Mouse (Mus musculus): ENCODE results near the gene Klhl31. TPM values are rescaled to one million over a fixed set of nuclear protein-coding genes. Genes with fewer than 3 reads are reported as not detected.
A peak's percentile ranks its signal among the peaks of the same experiment; 100 is the strongest.

Klhl31 gene
- polyA plus RNA-seq, 1 experiment = 0.99 TPM

- DNase-seq = no peak
- 85% methylated on average over 6 of the region's 6 CpGs for WGBS
- Histone ChIP-seq H3K4me1 (ENCODE audit: control insufficient read depth, insufficient read depth, low read length) (peaks cover 9% of the 10 kb centered on the region; the same call in 1 of the 2 replicates), H3K27me3 (replicated peaks; ENCODE audit: control insufficient read depth, insufficient read depth, low read length) (no peaks in the 10 kb centered on the region), H3K27ac (ENCODE audit: insufficient read depth, low read depth, low read length) (no peak overlapping the region), H3K36me3 (ENCODE audit: control insufficient read depth, insufficient read depth, low read length) (no peaks in the 10 kb centered on the region), H3K4me3 (ENCODE audit: insufficient read depth, low read depth, low read length) (no peak overlapping the region)
- TF ChIP-seq CTCF (conservative IDR thresholded peaks at IDR 0.05; ENCODE audit: insufficient read depth, insufficient read length, low read depth, low read length) = no peak
- no peak for TF ChIP-seq POLR2A (IDR thresholded peaks at IDR 0.05; ENCODE audit: low read depth, low read length)
Observed at GRCm38 (mm10) chr9:77670095-77670494, 33.8 kb downstream of the Klhl31 start.

DNA sequence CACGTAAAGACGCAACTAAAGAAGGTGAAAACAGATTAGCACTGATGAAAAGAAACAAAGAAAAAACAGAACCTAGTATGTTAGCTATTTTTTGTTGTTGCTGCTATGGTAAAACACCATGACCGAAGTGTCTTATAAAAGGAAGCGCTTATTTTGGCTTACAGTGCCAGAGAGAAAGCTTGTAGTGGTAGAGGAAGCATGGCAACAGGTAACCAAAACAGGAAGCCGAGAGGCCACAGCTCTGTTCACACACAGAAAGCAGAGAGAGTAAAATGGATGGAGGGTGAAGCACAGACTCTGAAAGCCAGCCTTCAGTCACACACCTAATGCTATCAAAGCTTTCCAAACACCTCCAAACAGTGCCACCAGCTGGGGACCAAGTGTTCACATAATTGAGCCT lies 34.7 kb downstream of the Klhl31 start:
- H3K4me1 ChIP-seq (ENCODE audit: control insufficient read depth, insufficient read depth, low read length) = peaks cover 9% of the 10 kb centered on the region; the same call in 1 of the 2 replicates
- no peaks in the 10 kb centered on the region for H3K27me3 ChIP-seq (replicated peaks; ENCODE audit: control insufficient read depth, insufficient read depth, low read length)
- no peak for TF ChIP-seq CTCF (conservative IDR thresholded peaks at IDR 0.05; ENCODE audit: insufficient read depth, insufficient read length, low read depth, low read length)
- no peak for TF ChIP-seq POLR2A (IDR thresholded peaks at IDR 0.05; ENCODE audit: low read depth, low read length)
- H3K27ac ChIP-seq (ENCODE audit: insufficient read depth, low read depth, low read length) = no peak overlapping the region
- no peak overlapping the region for H3K4me3 ChIP-seq (ENCODE audit: insufficient read depth, low read depth, low read length)
- DNase-seq = no peak
- WGBS = 94% methylated on average over 5 of the region's 5 CpGs
- H3K36me3 ChIP-seq (ENCODE audit: control insufficient read depth, insufficient read depth, low read length) = no peaks in the 10 kb centered on the region

DNA sequence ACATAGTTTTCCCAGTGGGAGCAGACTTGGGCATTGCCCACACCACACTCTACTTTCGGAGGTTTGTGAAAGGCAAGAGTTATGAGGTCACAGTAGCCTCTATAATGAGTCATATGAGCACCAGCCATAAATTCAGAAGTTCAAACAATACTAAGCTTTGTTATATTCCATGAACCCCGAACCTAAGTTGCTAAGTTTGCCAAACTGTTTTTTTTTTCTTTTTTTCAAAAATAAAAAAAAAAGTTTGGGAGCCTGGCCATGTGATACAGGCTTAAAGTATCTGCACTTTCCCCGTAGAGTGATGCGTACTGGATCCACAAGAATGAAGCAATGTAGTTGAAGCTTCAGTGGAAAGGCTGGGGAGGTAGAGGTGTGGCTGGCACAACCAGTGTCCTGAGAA lies 36.9 kb downstream of the Klhl31 start:
- H3K4me1 ChIP-seq (ENCODE audit: control insufficient read depth, insufficient read depth, low read length) = peaks cover 9% of the 10 kb centered on the region; the same call in 1 of the 2 replicates
- no peak for DNase-seq
- no peak overlapping the region for H3K27ac ChIP-seq (ENCODE audit: insufficient read depth, low read depth, low read length)
- no peaks in the 10 kb centered on the region for H3K36me3 ChIP-seq (ENCODE audit: control insufficient read depth, insufficient read depth, low read length)
- 75% methylated on average over 4 of the region's 4 CpGs for WGBS
- TF ChIP-seq CTCF (conservative IDR thresholded peaks at IDR 0.05; ENCODE audit: insufficient read depth, insufficient read length, low read depth, low read length) (no peak), POLR2A (IDR thresholded peaks at IDR 0.05; ENCODE audit: low read depth, low read length) (no peak)
- H3K27me3 ChIP-seq (replicated peaks; ENCODE audit: control insufficient read depth, insufficient read depth, low read length) = no peaks in the 10 kb centered on the region
- no peak overlapping the region for H3K4me3 ChIP-seq (ENCODE audit: insufficient read depth, low read depth, low read length)

GRCm38 (mm10) chr9:77673986-77674385 lies 37.7 kb downstream of the Klhl31 start:
- 26% methylated on average over 2 of the region's 2 CpGs for WGBS
- Histone ChIP-seq H3K4me1 (ENCODE audit: control insufficient read depth, insufficient read depth, low read length) (peaks cover 9% of the 10 kb centered on the region; the same call in 1 of the 2 replicates), H3K36me3 (ENCODE audit: control insufficient read depth, insufficient read depth, low read length) (no peaks in the 10 kb centered on the region), H3K4me3 (ENCODE audit: insufficient read depth, low read depth, low read length) (no peak overlapping the region), H3K27me3 (replicated peaks; ENCODE audit: control insufficient read depth, insufficient read depth, low read length) (no peaks in the 10 kb centered on the region), H3K27ac (ENCODE audit: insufficient read depth, low read depth, low read length) (peak overlapping the region; percentile 56; the same call in 1 of the 2 replicates)
- no peak for TF ChIP-seq POLR2A (IDR thresholded peaks at IDR 0.05; ENCODE audit: low read depth, low read length)
- TF ChIP-seq CTCF (conservative IDR thresholded peaks at IDR 0.05; ENCODE audit: insufficient read depth, insufficient read length, low read depth, low read length) = no peak
- peak; percentile 86 for DNase-seq

GRCm38 (mm10) chr9:77684938-77685337 lies 48.6 kb downstream of the Klhl31 start:
- Histone ChIP-seq H3K4me3 (ENCODE audit: insufficient read depth, low read depth, low read length) (no peak overlapping the region), H3K36me3 (ENCODE audit: control insufficient read depth, insufficient read depth, low read length) (no peaks in the 10 kb centered on the region), H3K4me1 (ENCODE audit: control insufficient read depth, insufficient read depth, low read length) (0 out of 2 replicates have a peak, but pooled peaks cover 2% of the 10 kb centered on the region), H3K27me3 (replicated peaks; ENCODE audit: control insufficient read depth, insufficient read depth, low read length) (no peaks in the 10 kb centered on the region), H3K27ac (ENCODE audit: insufficient read depth, low read depth, low read length) (no peak overlapping the region)
- 59% methylated on average over 4 of the region's 4 CpGs for WGBS
- peak; percentile 37 for DNase-seq
- TF ChIP-seq POLR2A (IDR thresholded peaks at IDR 0.05; ENCODE audit: low read depth, low read length) = no peak
- 0 out of 2 replicates have a peak, but pooled peaks have one; percentile 12 for TF ChIP-seq CTCF (conservative IDR thresholded peaks at IDR 0.05; ENCODE audit: insufficient read depth, insufficient read length, low read depth, low read length)

DNA sequence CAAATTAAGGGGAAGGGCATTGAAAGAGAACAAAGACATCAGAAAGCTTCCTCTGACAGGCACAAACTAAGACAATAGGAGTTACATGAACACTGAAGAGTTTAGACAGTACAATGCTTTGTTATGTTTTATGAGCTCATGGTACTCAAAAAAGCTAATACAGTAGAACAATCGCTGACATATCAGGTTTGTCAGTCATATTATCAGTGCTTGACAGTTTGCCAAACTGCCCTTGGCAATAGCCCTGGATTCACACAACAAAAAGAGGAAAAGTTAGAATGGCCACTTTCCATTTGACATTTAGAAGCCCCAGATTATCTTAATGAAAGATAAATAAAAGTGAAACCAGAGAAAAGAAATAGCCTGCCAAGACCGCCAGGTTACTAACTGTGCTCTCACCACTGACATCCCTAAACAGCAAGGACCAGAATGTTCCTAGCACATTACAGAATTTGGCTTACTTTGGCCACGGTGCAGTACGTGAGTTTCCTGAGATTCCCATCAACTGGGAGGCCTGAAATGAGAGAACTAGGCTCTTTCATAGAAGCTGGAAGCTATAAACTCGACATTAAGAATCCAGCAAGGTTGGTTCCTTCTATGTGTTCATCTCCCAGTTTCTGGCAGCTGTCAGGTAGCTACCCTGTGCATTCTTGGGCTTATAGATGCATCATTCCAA lies 49.7 kb downstream of the Klhl31 start:
- no peaks in the 10 kb centered on the region for H3K27me3 ChIP-seq (replicated peaks; ENCODE audit: control insufficient read depth, insufficient read depth, low read length)
- 68% methylated on average over 5 of the region's 5 CpGs for WGBS
- no peaks in the 10 kb centered on the region for H3K36me3 ChIP-seq (ENCODE audit: control insufficient read depth, insufficient read depth, low read length)
- TF ChIP-seq POLR2A (IDR thresholded peaks at IDR 0.05; ENCODE audit: low read depth, low read length) = no peak
- H3K27ac ChIP-seq (ENCODE audit: insufficient read depth, low read depth, low read length) = no peak overlapping the region
- DNase-seq = peak; percentile 29
- no peak overlapping the region for H3K4me3 ChIP-seq (ENCODE audit: insufficient read depth, low read depth, low read length)
- H3K4me1 ChIP-seq (ENCODE audit: control insufficient read depth, insufficient read depth, low read length) = 0 out of 2 replicates have a peak, but pooled peaks cover 2% of the 10 kb centered on the region

GRCm38 (mm10) chr9:77692707-77693106 lies 56.4 kb downstream of the Klhl31 start:
- 73% methylated on average over 7 of the region's 7 CpGs for WGBS
- DNase-seq = no peak
- TF ChIP-seq CTCF (conservative IDR thresholded peaks at IDR 0.05; ENCODE audit: insufficient read depth, insufficient read length, low read depth, low read length) (no peak), POLR2A (IDR thresholded peaks at IDR 0.05; ENCODE audit: low read depth, low read length) (no peak)
- Histone ChIP-seq H3K36me3 (ENCODE audit: control insufficient read depth, insufficient read depth, low read length) (no peaks in the 10 kb centered on the region), H3K4me3 (ENCODE audit: insufficient read depth, low read depth, low read length) (no peak overlapping the region), H3K4me1 (ENCODE audit: control insufficient read depth, insufficient read depth, low read length) (peaks cover 5% of the 10 kb centered on the region; the same call in 1 of the 2 replicates), H3K27ac (ENCODE audit: insufficient read depth, low read depth, low read length) (no peak overlapping the region), H3K27me3 (replicated peaks; ENCODE audit: control insufficient read depth, insufficient read depth, low read length) (no peaks in the 10 kb centered on the region)

Data from kidney, adult 2 months (tissue).